8 mouse cellular contexts compared by ENCODE assay signal in the genomic region with DNA sequence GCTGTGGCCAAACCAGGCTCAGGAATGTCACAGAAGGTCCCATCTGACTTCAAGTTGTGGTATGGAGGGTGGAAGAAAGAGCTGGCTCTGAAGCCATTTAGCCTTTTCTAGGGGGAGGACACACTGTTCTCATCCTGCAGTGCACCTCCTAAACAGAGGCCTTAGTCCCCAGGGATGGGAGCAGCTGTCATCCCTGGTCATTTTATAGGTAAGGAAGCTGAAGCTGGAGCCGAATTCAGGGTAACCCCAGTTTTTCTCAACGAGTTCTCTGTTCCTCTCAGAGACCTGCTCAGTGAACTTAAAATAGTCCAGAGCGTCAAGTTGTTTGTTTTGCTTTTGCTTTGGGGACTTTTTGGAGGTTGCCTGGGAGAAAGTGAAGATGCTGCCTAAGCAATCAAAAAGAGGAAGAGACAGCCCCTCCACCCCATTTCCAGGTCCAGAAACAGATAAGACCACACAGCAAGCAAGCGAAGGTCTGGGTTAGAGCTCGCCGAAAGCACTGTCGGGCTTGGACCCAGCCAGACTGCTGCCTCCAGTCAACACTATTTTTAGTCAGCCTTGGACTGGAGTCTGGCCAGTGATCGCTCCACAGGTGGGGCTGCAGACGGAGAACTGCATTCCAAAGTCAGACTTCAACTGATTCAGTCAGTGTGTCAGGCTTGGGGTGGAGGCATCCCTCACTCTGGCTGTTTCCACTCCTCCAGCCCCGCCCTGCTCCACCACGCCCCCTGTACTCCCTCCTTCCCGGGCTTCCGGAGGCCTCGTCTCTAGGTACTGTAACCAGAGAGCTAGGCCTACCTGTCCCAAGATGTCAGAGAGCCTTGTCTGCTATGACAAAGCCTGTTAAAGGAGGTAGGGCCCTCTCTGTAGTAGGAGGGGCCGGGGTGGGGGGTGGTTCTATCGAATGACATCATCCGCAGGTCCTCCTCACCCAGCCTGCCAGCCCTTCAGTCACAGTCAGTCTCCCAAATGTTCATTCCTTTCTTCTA. TPM values are rescaled to one million over a fixed set of nuclear protein-coding genes. Genes with fewer than 3 reads are reported as not detected.
DNase-seq lines count a peak whose midpoint lies in the region; ATAC-seq and TF ChIP-seq lines count a peak whose summit lies in the region.

No protein-coding gene starts in this region.

- H3K4me3 ChIP-seq in kidney, adult 2 months (ENCODE audit: insufficient read depth, low read depth, low read length): no peak overlapping the region
- H3K4me3 ChIP-seq in lung, embryonic 15.5 days: no peak overlapping the region
- no peak overlapping the region for H3K4me3 ChIP-seq in forebrain, embryonic 13.5 days

- no peak for TF ChIP-seq CTCF in kidney, adult 2 months (conservative IDR thresholded peaks at IDR 0.05; ENCODE audit: insufficient read depth, insufficient read length, low read depth, low read length)

- no peaks in the 10 kb centered on the region for H3K36me3 ChIP-seq in kidney, adult 2 months (ENCODE audit: control insufficient read depth, insufficient read depth, low read length)
- H3K36me3 ChIP-seq in lung, embryonic 15.5 days: no peaks in the 10 kb centered on the region
- H3K36me3 ChIP-seq in forebrain, embryonic 13.5 days (ENCODE audit: poor library complexity, severe bottlenecking): no peaks in the 10 kb centered on the region

- H3K9ac ChIP-seq in lung, embryonic 15.5 days: peak overlapping the region; percentile 7; the same call in 1 of the 2 replicates
- H3K9ac ChIP-seq in forebrain, embryonic 13.5 days: no peak overlapping the region

- peak overlapping the region; percentile 43; the same call in 1 of the 2 replicates for H3K27ac ChIP-seq in kidney, adult 2 months (ENCODE audit: insufficient read depth, low read depth, low read length)
- H3K27ac ChIP-seq in lung, embryonic 15.5 days: peak overlapping the region; percentile 83
- H3K27ac ChIP-seq in forebrain, embryonic 13.5 days: no peak overlapping the region

- H3K9me3 ChIP-seq in lung, embryonic 15.5 days: no peaks in the 10 kb centered on the region
- H3K9me3 ChIP-seq in forebrain, embryonic 13.5 days (replicated peaks): no peaks in the 10 kb centered on the region

- peak; percentile 9 for TF ChIP-seq POLR2A in kidney, adult 2 months (IDR thresholded peaks at IDR 0.05; ENCODE audit: low read depth, low read length)

- peak; percentile 80 to 83 for DNase-seq in urinary bladder, adult 18-20 months (ENCODE audit: low spot score in 2 of 2)
- DNase-seq in urinary bladder, postnatal 10 days (ENCODE audit: low spot score): no peak
- DNase-seq in cerebellum, adult 18-20 months: peak; percentile 72 to 81
- DNase-seq in gastrocnemius, postnatal 14 days: peak; percentile 71
- peak; percentile 90 for DNase-seq in kidney, adult 2 months
- peak; percentile 18 for DNase-seq in right cerebral cortex, postnatal 4 days

- ATAC-seq in lung, embryonic 15.5 days (ENCODE audit: borderline replicate concordance, extremely low read depth, low FRiP score, low TSS enrichment): peak; percentile 91
- ATAC-seq in forebrain, embryonic 13.5 days: no peak

- 16% methylated on average over 17 of the region's 17 CpGs for WGBS in kidney, adult 2 months
- WGBS in lung, embryonic 15.5 days: 7% methylated on average over 17 of the region's 17 CpGs
- 34% methylated on average over 17 of the region's 17 CpGs for WGBS in forebrain, embryonic 13.5 days

- no peaks in the 10 kb centered on the region for H3K27me3 ChIP-seq in kidney, adult 2 months (replicated peaks; ENCODE audit: control insufficient read depth, insufficient read depth, low read length)
- no peaks in the 10 kb centered on the region for H3K27me3 ChIP-seq in lung, embryonic 15.5 days
- H3K27me3 ChIP-seq in forebrain, embryonic 13.5 days: 0 out of 2 replicates have a peak, but pooled peaks cover 6% of the 10 kb centered on the region

- H3K4me2 ChIP-seq in lung, embryonic 15.5 days: peak overlapping the region; percentile 43
- H3K4me2 ChIP-seq in forebrain, embryonic 13.5 days: no peak overlapping the region

- intact Hi-C loops in gastrocnemius, postnatal 14 days (cut with DNase I; ENCODE audit: low total_unique reads): no loop called here

- H3K4me1 ChIP-seq in kidney, adult 2 months (ENCODE audit: control insufficient read depth, insufficient read depth, low read length): peaks cover 10% of the 10 kb centered on the region
- peaks cover 37% of the 10 kb centered on the region for H3K4me1 ChIP-seq in lung, embryonic 15.5 days
- peaks cover 8% of the 10 kb centered on the region for H3K4me1 ChIP-seq in forebrain, embryonic 13.5 days

RNA-seq across cellular contexts. Expression of a gene that starts 24.8 kb away (rescaled TPM):
- total RNA-seq in gastrocnemius, postnatal 14 days (2021): 10 to 100 TPM; 13.6 to 15.5 TPM
- 28.2 and 30.6 TPM in 2 replicates for polyA plus RNA-seq in kidney, adult 2 months (2012; rRNA removed)
- polyA plus RNA-seq in lung, embryonic 15.5 days (2015; fragmentation: Nextera tagmentation; extraction: Ambion mirVana): 7.3 and 7.6 TPM in 2 replicates
- polyA plus RNA-seq in forebrain, embryonic 13.5 days (2015; fragmentation: Nextera tagmentation; extraction: Ambion mirVana): 12.9 and 15.2 TPM in 2 replicates

RNA-seq across cellular contexts. Expression of a gene that starts 41.5 kb away (rescaled TPM):
- 10 to 100 TPM; 43.4 to 46.2 TPM for total RNA-seq in gastrocnemius, postnatal 14 days (2021)
- 91.4 and 110 TPM in 2 replicates for polyA plus RNA-seq in kidney, adult 2 months (2012; rRNA removed)
- polyA plus RNA-seq in lung, embryonic 15.5 days (2015; fragmentation: Nextera tagmentation; extraction: Ambion mirVana): 182 and 187 TPM in 2 replicates
- polyA plus RNA-seq in forebrain, embryonic 13.5 days (2015; fragmentation: Nextera tagmentation; extraction: Ambion mirVana): 155 and 166 TPM in 2 replicates
